Mouse (Mus musculus) intestine, embryonic 16.5 days (tissue): ENCODE results near the gene Klhl29. TPM values are rescaled to one million over a fixed set of nuclear protein-coding genes. Genes with fewer than 3 reads are reported as not detected.
A peak's percentile ranks its signal among the peaks of the same experiment; 100 is the strongest.

Experiments used
- ATAC-seq: fragments of 200-750 bp; cut with Nextera tagmentation; 2 replicates; pipeline ENCODE4 v1.8.0; 2017; ENCODE audit warnings: moderate TSS enrichment, moderate library complexity
- H3K27ac ChIP-seq: fragments of 300-500 bp; sonication (generic); 2 replicates; pipeline ENCODE4 v1.5.1; 2014; ENCODE audit warnings: mild to moderate bottlenecking, low read length
- H3K27me3 ChIP-seq: fragments of 300-500 bp; sonication (generic); replicated peaks from 2 replicates; pipeline ENCODE4 v1.6.1; 2014; ENCODE audit warnings: low read length, control low read depth, mixed read lengths; ENCODE audit not compliant: control insufficient read depth, insufficient read depth
- H3K36me3 ChIP-seq: fragments of 300-500 bp; sonication (generic); 2 replicates; pipeline ENCODE4 v1.6.1; 2014; ENCODE audit warnings: low read length, control low read depth; ENCODE audit not compliant: control insufficient read depth, insufficient read depth
- H3K4me1 ChIP-seq: fragments of 300-500 bp; sonication (generic); 2 replicates; pipeline ENCODE4 v1.6.1; 2014; ENCODE audit warnings: low read length, control low read depth, mixed read lengths; ENCODE audit not compliant: control insufficient read depth, insufficient read depth
- H3K4me2 ChIP-seq: fragments of 300-500 bp; sonication (generic); 2 replicates; pipeline ENCODE4 v1.6.1; 2014; ENCODE audit warnings: low read depth, low read length, control low read depth
- H3K4me3 ChIP-seq: fragments of 300-500 bp; sonication (generic); 2 replicates; pipeline ENCODE4 v1.5.1; 2014; ENCODE audit warnings: mild to moderate bottlenecking, low read length
- H3K9ac ChIP-seq: fragments of 300-500 bp; sonication (generic); 2 replicates; pipeline ENCODE4 v1.6.1; 2014; ENCODE audit warnings: low read depth, low read length
- H3K9me3 ChIP-seq: fragments of 300-500 bp; sonication (generic); 2 replicates; pipeline ENCODE4 v1.6.1; 2016; ENCODE audit warnings: low read length, control low read depth; ENCODE audit not compliant: control insufficient read depth
- WGBS: fragments of 180-500 bp; shearing (Covaris S2); extraction: QIAGEN DNeasy Blood & Tissue Kit; methylation state at CpG from one replicate; pipeline ENCODE4 v1.1.7; 2014; 5-methylcytosine and 5-hydroxymethylcytosine counted together
- polyA plus RNA-seq: library from polyadenylated mRNA; unstranded; fragments of >200 nt; fragmentation: Nextera tagmentation; extraction: Ambion mirVana; gene quantifications from 2 replicates; pipeline ENCODE4 v1.2.1, GENCODE M21; 2015

Gene Klhl29
- polyA plus RNA-seq, 1 experiment from 2014 or later, result 0.37 TPM

DNA sequence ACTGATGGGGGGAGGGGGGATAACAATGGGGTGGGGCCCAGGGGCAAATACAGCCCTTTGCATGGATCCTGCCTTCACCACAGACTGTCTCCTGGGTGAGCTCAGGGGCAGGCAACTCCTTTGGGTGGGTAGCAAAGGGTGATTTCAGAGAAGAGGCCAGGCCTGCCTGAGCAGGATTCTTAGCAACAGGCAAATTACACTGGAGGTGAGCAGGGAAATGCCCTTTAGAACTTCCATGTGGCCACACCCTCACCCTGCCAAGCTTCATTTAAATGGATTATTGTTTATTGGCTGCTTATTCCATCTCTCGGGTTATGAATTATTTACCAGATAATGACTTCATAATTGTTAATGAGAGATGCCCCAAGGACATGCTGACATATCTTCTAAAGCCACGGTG, 91.8 kb downstream of the Klhl29 start:
- H3K27ac ChIP-seq, result 0 out of 2 replicates have a peak overlapping the region, but pooled peaks have one; percentile 15
- no peak overlapping the region for H3K4me2 ChIP-seq
- H3K9me3 ChIP-seq, result no peaks in the 10 kb centered on the region
- no peak overlapping the region for H3K4me3 ChIP-seq
- no peaks in the 10 kb centered on the region for H3K27me3 ChIP-seq
- peaks cover 16% of the 10 kb centered on the region for H3K4me1 ChIP-seq
- WGBS, result 59% methylated on average over 2 of the region's 2 CpGs
- no peaks in the 10 kb centered on the region for H3K36me3 ChIP-seq
- ATAC-seq, result peak; percentile 78
- H3K9ac ChIP-seq, result no peak overlapping the region

DNA sequence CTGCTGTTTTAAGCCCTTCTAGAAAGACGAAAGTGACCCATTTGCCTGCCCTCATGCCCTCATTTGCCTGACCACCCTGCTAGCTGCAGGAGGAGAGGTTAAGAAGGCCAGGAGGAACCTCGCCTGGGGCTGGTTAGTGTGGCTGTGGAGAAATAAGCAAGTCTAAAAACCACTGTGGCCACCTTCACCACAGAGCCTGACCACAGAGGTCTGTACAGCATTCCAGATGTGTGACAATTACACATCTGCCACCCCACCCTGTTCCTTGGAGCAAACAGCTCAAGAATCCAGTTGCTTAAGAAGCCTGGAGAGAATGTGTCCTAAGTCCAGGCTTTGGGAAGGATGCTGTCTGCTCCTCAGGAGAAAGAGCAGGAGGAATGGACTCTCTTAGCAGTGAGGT, 92.9 kb downstream of the Klhl29 start:
- no peaks in the 10 kb centered on the region for H3K27me3 ChIP-seq
- no peak overlapping the region for H3K4me3 ChIP-seq
- H3K27ac ChIP-seq, result no peak overlapping the region
- peaks cover 16% of the 10 kb centered on the region for H3K4me1 ChIP-seq
- no peak for ATAC-seq
- H3K4me2 ChIP-seq, result no peak overlapping the region
- WGBS, result 84% methylated on average over 2 of the region's 2 CpGs
- no peaks in the 10 kb centered on the region for H3K36me3 ChIP-seq
- no peaks in the 10 kb centered on the region for H3K9me3 ChIP-seq
- no peak overlapping the region for H3K9ac ChIP-seq

DNA sequence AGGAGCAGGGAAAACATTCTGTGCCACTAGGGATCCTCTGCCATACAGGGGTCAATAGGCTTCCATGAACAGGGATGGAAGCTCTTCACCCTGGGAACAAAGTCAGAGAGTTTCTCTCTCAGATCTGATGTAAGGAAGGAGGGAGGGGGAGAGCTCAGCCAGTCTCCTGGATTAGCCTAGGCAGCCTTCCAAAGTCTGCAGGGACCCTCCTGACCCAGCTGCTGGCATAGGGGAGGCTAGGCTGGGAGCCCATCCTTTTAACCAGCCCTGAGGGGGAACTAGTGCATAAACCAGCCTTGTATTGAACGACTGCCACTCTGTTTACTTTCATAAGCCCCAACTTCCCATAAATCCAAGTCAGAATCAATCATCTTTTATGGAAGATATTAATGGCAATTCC, 95.6 kb downstream of the Klhl29 start:
- H3K4me1 ChIP-seq, result peaks cover 30% of the 10 kb centered on the region
- 29% methylated on average over 1 of the region's 1 CpGs for WGBS
- no peaks in the 10 kb centered on the region for H3K9me3 ChIP-seq
- no peaks in the 10 kb centered on the region for H3K36me3 ChIP-seq
- no peak for ATAC-seq
- H3K4me3 ChIP-seq, result no peak overlapping the region
- H3K27ac ChIP-seq, result no peak overlapping the region
- H3K27me3 ChIP-seq, result no peaks in the 10 kb centered on the region
- no peak overlapping the region for H3K4me2 ChIP-seq
- H3K9ac ChIP-seq, result no peak overlapping the region

DNA sequence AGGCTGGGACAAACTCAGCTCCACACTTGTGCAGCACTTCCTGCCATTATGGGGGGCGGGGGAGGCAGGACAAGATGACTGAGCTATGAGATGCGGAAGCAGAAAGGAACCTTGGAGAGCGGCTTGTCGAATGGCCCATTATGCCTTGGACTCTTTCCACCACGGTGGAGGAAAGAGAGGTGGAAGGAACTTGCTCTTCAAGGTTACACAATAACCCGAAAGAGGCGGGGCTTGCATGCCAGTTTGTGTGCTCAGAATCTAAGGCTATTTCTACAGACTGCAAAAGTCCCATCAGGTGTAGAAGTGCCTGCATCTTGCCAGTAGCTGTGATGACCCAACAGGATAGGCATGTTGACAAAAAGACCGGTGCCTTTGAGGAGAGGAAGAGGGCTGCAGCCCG, 98.5 kb downstream of the Klhl29 start:
- Histone ChIP-seq H3K36me3 (no peaks in the 10 kb centered on the region), H3K27me3 (no peaks in the 10 kb centered on the region), H3K9me3 (no peaks in the 10 kb centered on the region), H3K4me1 (peaks cover 22% of the 10 kb centered on the region), H3K4me2 (no peak overlapping the region), H3K27ac (no peak overlapping the region), H3K9ac (no peak overlapping the region), H3K4me3 (no peak overlapping the region)
- whole genome bisulfite sequencing, result 44% methylated on average over 9 of the region's 9 CpGs
- peak; percentile 76 for ATAC-seq

DNA sequence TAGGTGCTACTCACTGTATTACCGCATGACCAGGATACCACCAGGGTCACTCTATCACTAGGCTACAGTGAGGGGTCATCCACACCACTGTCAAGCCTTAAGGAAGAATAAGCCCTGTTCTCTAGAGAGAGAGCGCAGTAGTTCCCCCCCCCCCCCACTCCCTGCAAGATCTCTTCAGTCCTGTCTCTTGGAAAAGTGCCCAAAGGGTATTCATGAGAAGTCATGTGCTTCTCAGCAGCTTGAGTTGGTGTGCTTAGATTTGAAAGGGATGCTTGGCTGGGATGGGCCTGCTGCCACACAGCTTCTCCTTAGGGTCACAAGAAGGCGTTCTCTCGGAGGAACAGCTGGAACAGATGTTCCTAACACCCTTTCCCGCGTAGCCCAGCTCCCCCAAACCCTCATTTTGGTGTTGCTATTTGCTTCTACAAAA, 100.0 kb downstream of the Klhl29 start:
- 62% methylated on average over 6 of the region's 6 CpGs for WGBS
- Histone ChIP-seq H3K4me1 (peaks cover 22% of the 10 kb centered on the region), H3K9me3 (no peaks in the 10 kb centered on the region), H3K27ac (no peak overlapping the region), H3K9ac (no peak overlapping the region), H3K27me3 (no peaks in the 10 kb centered on the region), H3K4me2 (no peak overlapping the region), H3K4me3 (no peak overlapping the region), H3K36me3 (no peaks in the 10 kb centered on the region)
- ATAC-seq, result no peak

DNA sequence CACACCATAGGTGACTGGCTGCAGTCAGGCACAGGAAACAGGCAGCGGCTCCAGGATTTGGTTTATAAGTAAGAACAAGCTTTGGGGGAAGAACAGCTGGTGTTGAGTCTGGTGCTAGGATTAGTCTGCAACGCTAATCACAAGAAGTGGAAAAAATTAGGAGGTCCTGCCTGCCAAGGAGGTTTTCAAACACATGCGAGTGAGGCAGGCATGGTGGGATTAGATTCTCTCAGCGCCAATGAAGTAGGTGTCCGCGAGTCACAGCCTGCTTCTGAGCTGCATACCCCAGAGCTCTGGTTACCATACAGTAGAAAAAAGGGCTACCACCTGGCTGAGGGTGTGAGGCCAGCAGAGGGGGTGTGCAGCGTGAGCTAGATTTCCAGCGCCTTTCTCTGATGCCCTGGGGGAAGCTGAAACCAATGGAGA, 101.0 kb downstream of the Klhl29 start:
- no peak for ATAC-seq
- Histone ChIP-seq H3K27ac (no peak overlapping the region), H3K27me3 (no peaks in the 10 kb centered on the region)

DNA sequence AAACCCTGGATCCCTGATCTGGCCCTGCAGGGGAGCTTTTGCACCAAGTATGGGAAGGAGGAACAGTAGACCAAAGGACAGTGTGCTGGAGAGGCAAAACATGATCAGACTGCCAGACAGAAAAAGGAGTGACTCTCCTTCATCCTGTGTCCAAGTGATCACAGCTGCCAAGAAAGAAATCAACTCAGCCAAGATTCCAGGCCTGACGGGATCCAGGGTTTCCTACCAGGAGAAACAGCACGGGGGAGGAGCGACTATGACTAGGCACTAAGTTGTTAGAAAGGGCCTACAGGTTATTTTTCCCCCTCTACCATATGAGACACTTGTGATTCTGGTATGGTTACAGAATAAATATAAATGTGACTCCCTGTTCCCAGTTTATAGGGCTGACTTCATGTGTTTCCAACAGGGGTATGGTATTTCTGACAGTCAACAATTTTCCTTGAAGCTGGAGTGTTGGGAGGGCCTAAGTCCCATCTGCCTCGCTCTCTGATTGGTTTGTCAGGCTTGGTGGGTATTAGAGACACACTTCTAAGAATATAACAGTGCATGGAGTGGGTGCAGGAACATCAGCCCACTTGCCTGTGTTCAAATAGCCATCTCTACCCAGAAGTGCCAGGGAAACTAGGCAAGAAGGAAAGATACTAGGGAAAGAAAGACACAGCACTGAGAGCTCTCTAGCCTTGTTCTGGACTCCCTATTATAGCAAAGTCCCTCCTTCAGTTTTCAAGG, 102.0 kb downstream of the Klhl29 start:
- peaks cover 22% of the 10 kb centered on the region for H3K4me1 ChIP-seq
- no peak overlapping the region for H3K4me3 ChIP-seq
- H3K9me3 ChIP-seq, result no peaks in the 10 kb centered on the region
- WGBS, result 72% methylated on average over 4 of the region's 4 CpGs
- no peaks in the 10 kb centered on the region for H3K27me3 ChIP-seq
- no peak overlapping the region for H3K27ac ChIP-seq
- no peak for ATAC-seq
- no peak overlapping the region for H3K9ac ChIP-seq
- no peaks in the 10 kb centered on the region for H3K36me3 ChIP-seq
- no peak overlapping the region for H3K4me2 ChIP-seq

More for the DNA sequence above, 101.0 kb downstream of the Klhl29 start:
- Histone ChIP-seq H3K4me3 (no peak overlapping the region), H3K4me1 (peaks cover 22% of the 10 kb centered on the region), H3K9me3 (no peaks in the 10 kb centered on the region), H3K4me2 (no peak overlapping the region), H3K36me3 (no peaks in the 10 kb centered on the region), H3K9ac (no peak overlapping the region)
- 58% methylated on average over 8 of the region's 8 CpGs for WGBS

DNA sequence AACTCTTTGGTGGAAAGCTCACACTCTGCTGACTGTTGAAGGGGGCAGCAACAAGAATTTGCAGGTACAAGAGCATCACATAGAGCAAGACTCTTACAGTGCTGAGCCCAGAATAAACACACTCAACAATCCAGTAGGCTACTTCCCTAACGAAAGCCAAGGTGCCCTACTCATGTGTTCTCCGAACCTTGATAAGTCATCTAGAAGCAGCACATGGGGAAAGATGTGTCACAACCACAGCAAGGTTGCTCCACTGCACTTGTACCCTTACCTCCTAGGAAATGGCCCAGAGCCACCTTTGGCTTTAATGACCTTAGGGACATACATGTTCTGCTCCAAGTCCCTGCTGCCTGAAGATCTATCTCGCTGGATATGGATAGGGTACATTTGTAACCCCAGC, 105.0 kb downstream of the Klhl29 start:
- H3K27me3 ChIP-seq, result no peaks in the 10 kb centered on the region
- H3K36me3 ChIP-seq, result no peaks in the 10 kb centered on the region
- WGBS, result 90% methylated on average over 3 of the region's 3 CpGs
- H3K27ac ChIP-seq, result no peak overlapping the region
- H3K9ac ChIP-seq, result no peak overlapping the region
- H3K4me3 ChIP-seq, result no peak overlapping the region
- ATAC-seq, result no peak
- H3K4me1 ChIP-seq, result peaks cover 35% of the 10 kb centered on the region
- no peaks in the 10 kb centered on the region for H3K9me3 ChIP-seq
- no peak overlapping the region for H3K4me2 ChIP-seq

DNA sequence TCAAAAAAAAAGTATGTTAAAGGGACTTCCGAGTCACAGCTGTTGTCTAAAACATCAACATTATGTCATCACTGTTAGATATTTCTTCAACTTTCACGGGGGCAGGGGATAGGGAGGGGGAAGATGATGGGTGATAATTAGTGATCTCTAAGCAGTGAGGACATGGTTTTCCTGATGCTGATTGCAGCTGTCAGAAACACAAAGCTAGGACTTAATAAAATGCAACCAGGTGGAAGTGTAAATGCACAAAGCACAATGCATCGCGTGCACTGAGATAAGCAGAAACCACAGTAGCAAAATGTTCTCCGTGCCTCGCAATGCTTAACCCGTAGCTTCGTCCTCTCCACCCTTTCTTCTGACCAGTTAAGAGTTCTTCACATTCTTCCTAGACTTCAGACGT, 105.5 kb downstream of the Klhl29 start:
- no peak overlapping the region for H3K9ac ChIP-seq
- no peak overlapping the region for H3K4me3 ChIP-seq
- H3K9me3 ChIP-seq, result no peaks in the 10 kb centered on the region
- peaks cover 29% of the 10 kb centered on the region for H3K4me1 ChIP-seq
- H3K4me2 ChIP-seq, result no peak overlapping the region
- H3K36me3 ChIP-seq, result no peaks in the 10 kb centered on the region
- no peaks in the 10 kb centered on the region for H3K27me3 ChIP-seq
- no peak for ATAC-seq
- 75% methylated on average over 9 of the region's 9 CpGs for WGBS
- no peak overlapping the region for H3K27ac ChIP-seq

DNA sequence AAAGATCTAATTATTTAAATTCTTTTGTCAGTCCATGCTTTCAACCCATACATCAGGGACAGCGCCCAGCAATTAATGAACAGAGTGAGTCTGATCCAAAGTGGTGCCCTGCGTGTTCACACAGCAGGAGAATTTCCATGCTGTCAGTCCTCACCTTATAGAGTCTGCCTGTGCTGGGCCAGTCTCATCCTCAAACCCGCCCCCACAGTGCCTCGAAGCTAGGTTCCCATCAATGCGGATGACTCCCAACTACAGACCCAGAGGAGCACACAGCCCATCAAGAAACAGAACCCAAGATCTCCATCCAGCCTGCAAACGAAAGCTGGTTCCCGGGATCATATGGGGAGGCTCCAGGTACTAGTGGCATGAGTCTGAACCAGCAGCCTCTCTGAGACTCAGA, 106.4 kb downstream of the Klhl29 start:
- no peaks in the 10 kb centered on the region for H3K36me3 ChIP-seq
- 81% methylated on average over 7 of the region's 7 CpGs for WGBS
- ATAC-seq, result no peak
- H3K9me3 ChIP-seq, result no peaks in the 10 kb centered on the region
- no peak overlapping the region for H3K4me2 ChIP-seq
- no peak overlapping the region for H3K27ac ChIP-seq
- no peaks in the 10 kb centered on the region for H3K27me3 ChIP-seq
- H3K4me3 ChIP-seq, result no peak overlapping the region
- no peak overlapping the region for H3K9ac ChIP-seq
- peaks cover 26% of the 10 kb centered on the region for H3K4me1 ChIP-seq
